Mouse (Mus musculus): Measurements from ENCODE around the gene Tas2r119.

The Tas2r119 gene

GRCm38 (mm10) chr15:32176989-32177388, at the start of gene Tas2r119:
Gene Tas2r119, plus strand, starts transcription at chr15:32177289.
- TF ChIP-seq GATA4 (IDR thresholded peaks at IDR 0.05; ENCODE audit: insufficient replicate concordance, low read length) = no peak

GRCm38 (mm10) chr15:32132315-32132714, 44.8 kb upstream of the Tas2r119 start:
- no peak for TF ChIP-seq GATA4 (IDR thresholded peaks at IDR 0.05; ENCODE audit: insufficient replicate concordance, low read length)

GRCm38 (mm10) chr15:32141657-32142056, 35.4 kb upstream of the Tas2r119 start:
- no peak for TF ChIP-seq GATA4 (IDR thresholded peaks at IDR 0.05; ENCODE audit: insufficient replicate concordance, low read length)

- no peak for TF ChIP-seq GATA4 (IDR thresholded peaks at IDR 0.05; ENCODE audit: insufficient replicate concordance, low read length)
Observed at GRCm38 (mm10) chr15:32144269-32144668, 32.8 kb upstream of the Tas2r119 start.

- TF ChIP-seq GATA4 (IDR thresholded peaks at IDR 0.05; ENCODE audit: insufficient replicate concordance, low read length) = no peak
Observed at GRCm38 (mm10) chr15:32153404-32153803, 23.7 kb upstream of the Tas2r119 start.

- TF ChIP-seq GATA4 (IDR thresholded peaks at IDR 0.05; ENCODE audit: insufficient replicate concordance, low read length) = no peak
Observed at GRCm38 (mm10) chr15:32153857-32154449, 23.1 kb upstream of the Tas2r119 start.

- no peak for TF ChIP-seq GATA4 (IDR thresholded peaks at IDR 0.05; ENCODE audit: insufficient replicate concordance, low read length)
Observed at GRCm38 (mm10) chr15:32156126-32156525, 21.0 kb upstream of the Tas2r119 start.

- no peak for TF ChIP-seq GATA4 (IDR thresholded peaks at IDR 0.05; ENCODE audit: insufficient replicate concordance, low read length)
Observed at GRCm38 (mm10) chr15:32160281-32160680, 16.8 kb upstream of the Tas2r119 start.

GRCm38 (mm10) chr15:32171764-32172163, 5.3 kb upstream of the Tas2r119 start:
- TF ChIP-seq GATA4 (IDR thresholded peaks at IDR 0.05; ENCODE audit: insufficient replicate concordance, low read length) = no peak

GRCm38 (mm10) chr15:32172175-32172987, 4.7 kb upstream of the Tas2r119 start:
- no peak for TF ChIP-seq GATA4 (IDR thresholded peaks at IDR 0.05; ENCODE audit: insufficient replicate concordance, low read length)

GRCm38 (mm10) chr15:32172988-32173329, 4.1 kb upstream of the Tas2r119 start:
- TF ChIP-seq GATA4 (IDR thresholded peaks at IDR 0.05; ENCODE audit: insufficient replicate concordance, low read length) = no peak

- no peak for TF ChIP-seq GATA4 (IDR thresholded peaks at IDR 0.05; ENCODE audit: insufficient replicate concordance, low read length)
Observed at GRCm38 (mm10) chr15:32180010-32180725, 3.1 kb downstream of the Tas2r119 start.

- TF ChIP-seq GATA4 (IDR thresholded peaks at IDR 0.05; ENCODE audit: insufficient replicate concordance, low read length) = no peak
Observed at GRCm38 (mm10) chr15:32182026-32182425, 4.9 kb downstream of the Tas2r119 start.

GRCm38 (mm10) chr15:32184964-32185363, 7.9 kb downstream of the Tas2r119 start:
- TF ChIP-seq GATA4 (IDR thresholded peaks at IDR 0.05; ENCODE audit: insufficient replicate concordance, low read length) = no peak

GRCm38 (mm10) chr15:32189879-32190278, 12.8 kb downstream of the Tas2r119 start:
- TF ChIP-seq GATA4 (IDR thresholded peaks at IDR 0.05; ENCODE audit: insufficient replicate concordance, low read length) = no peak

- TF ChIP-seq GATA4 (IDR thresholded peaks at IDR 0.05; ENCODE audit: insufficient replicate concordance, low read length) = no peak
Observed at GRCm38 (mm10) chr15:32190436-32190835, 13.3 kb downstream of the Tas2r119 start.
